Mouse (Mus musculus) kidney, adult 2 months (tissue): ENCODE results near the gene Dpt. TPM values are rescaled to one million over a fixed set of nuclear protein-coding genes. Genes with fewer than 3 reads are reported as not detected.

Experiments
- DNase-seq: peaks from one replicate; pipeline ENCODE4 v3.0.0; 2021
- H3K27ac ChIP-seq: fragments of 200-500 bp; 2 replicates; pipeline ENCODE4 v1.5.1; 2012; ENCODE audit warnings: low read depth, low read length, control low read depth, inconsistent platforms; ENCODE audit not compliant: insufficient read depth
- H3K27me3 ChIP-seq: fragments of 200-500 bp; replicated peaks from 2 replicates; pipeline ENCODE4 v1.6.1; 2012; ENCODE audit warnings: mild to moderate bottlenecking, moderate library complexity, low read length, inconsistent platforms; ENCODE audit not compliant: control insufficient read depth, insufficient read depth
- H3K36me3 ChIP-seq: fragments of 200-500 bp; 2 replicates; pipeline ENCODE4 v1.6.1; 2012; ENCODE audit warnings: mild to moderate bottlenecking, moderate library complexity, low read length, inconsistent platforms; ENCODE audit not compliant: control insufficient read depth, insufficient read depth
- H3K4me1 ChIP-seq: fragments of 200-500 bp; 2 replicates; pipeline ENCODE4 v1.6.1; 2011; ENCODE audit warnings: low read length; ENCODE audit not compliant: control insufficient read depth, insufficient read depth
- H3K4me3 ChIP-seq: fragments of 200-500 bp; 2 replicates; pipeline ENCODE4 v1.5.1; 2011; ENCODE audit warnings: mild to moderate bottlenecking, low read depth, low read length, control low read depth; ENCODE audit not compliant: insufficient read depth
- CTCF ChIP-seq: fragments of 200-500 bp; conservative IDR thresholded peaks from 2 replicates; pipeline ENCODE4 v1.5.1; 2011; ENCODE audit warnings: low read depth, mild to moderate bottlenecking, control low read depth, low read length, moderate library complexity, mixed read lengths; ENCODE audit not compliant: insufficient read depth, insufficient read length
- POLR2A ChIP-seq: fragments of 200-500 bp; IDR thresholded peaks from one replicate; pipeline ENCODE4 v1.6.1; 2011; ENCODE audit warnings: low read depth, low read length, control low read depth
- WGBS: fragments of 180-500 bp; shearing (Covaris S2); methylation state at CpG from one replicate; pipeline ENCODE4 v1.1.7; 2018; 5-methylcytosine and 5-hydroxymethylcytosine counted together
- polyA plus RNA-seq: library from polyadenylated mRNA; depleted of rRNA; stranded (reverse); fragments of >200 nt; gene quantifications from 2 replicates; pipeline ENCODE4 v1.2.3, GENCODE M21; 2012; rRNA removed

Dpt gene
- polyA plus RNA-seq, 1 experiment: 9.8 TPM

DNA sequence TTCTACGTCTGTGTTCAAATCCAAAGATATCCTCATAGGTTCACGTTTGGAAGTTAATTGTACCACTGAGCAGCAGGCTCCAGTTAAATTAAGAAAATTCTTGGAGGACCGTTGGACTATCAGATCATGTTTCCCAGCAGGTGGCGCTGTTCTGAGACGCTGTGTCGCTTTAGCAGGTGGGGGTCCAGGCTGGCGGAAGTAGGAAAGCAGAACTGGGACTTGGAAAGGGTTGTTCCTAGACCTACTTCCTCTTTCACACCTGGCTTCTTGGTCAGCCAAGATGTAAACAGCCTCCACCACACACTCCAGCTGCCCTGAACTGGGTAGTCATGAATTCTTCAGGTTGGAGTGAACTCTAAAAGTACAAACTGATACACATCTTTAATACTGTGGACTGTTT, 74.2 kb downstream of the Dpt start:
- H3K4me3 ChIP-seq: no peak overlapping the region
- DNase-seq: peak; percentile 18
- TF ChIP-seq CTCF (peak; percentile 44), POLR2A (no peak)

More for the DNA sequence above, 74.2 kb downstream of the Dpt start:
- H3K4me1 ChIP-seq: peaks cover 8% of the 10 kb centered on the region; the same call in 1 of the 2 replicates
- H3K27ac ChIP-seq: no peak overlapping the region
- H3K36me3 ChIP-seq: peaks cover 3% of the 10 kb centered on the region; the same call in 1 of the 2 replicates
- no peaks in the 10 kb centered on the region for H3K27me3 ChIP-seq
- 68% methylated on average over 7 of the region's 7 CpGs for WGBS

Other genes with a start within 250 kb of the Dpt start
- gene Xcl1, start 138.9 kb downstream of the Dpt start, polyA plus RNA-seq: 0.23 and 0.86 TPM in 2 replicates